Mouse (Mus musculus) gastrocnemius, adult 8-10 months (tissue): Measurements from ENCODE around the gene Brd7. TPM values are rescaled to one million over a fixed set of nuclear protein-coding genes. Genes with fewer than 3 reads are reported as not detected.

Source experiments
- DNase-seq, 2 experiments: peaks; one replicate each; pipeline ENCODE4 v3.0.0; 2022; ENCODE audit warnings: low spot score in 2 of 2
- total RNA-seq, 4 experiments: library from RNA; stranded (reverse); gene quantifications; 2 replicates each; pipeline ENCODE4 v1.2.4; 2022

The Brd7 gene
- total RNA-seq, 4 experiments from 2014 or later, result 59.4 to 67.6 (median 63.1) TPM

- peak in 1 of 2 experiments; percentile 3 for DNase-seq
These were observed 76.3 kb downstream of the Brd7 start for GRCm38 (mm10) chr8:88285469-88286356.

- peak in 1 of 2 experiments; percentile 19 for DNase-seq
These were observed 77.3 kb downstream of the Brd7 start for GRCm38 (mm10) chr8:88284738-88285137.

- no peak for DNase-seq
These were observed 78.5 kb downstream of the Brd7 start for GRCm38 (mm10) chr8:88283243-88284115.

GRCm38 (mm10) chr8:88282684-88283083 is 79.3 kb downstream of the Brd7 start:
- DNase-seq, result peak; percentile 79 to 85

Other genes starting within 250 kb of the Brd7 start
- 10 to 100 TPM; 40.7 to 52.9 (median 44.1) TPM for gene Cnep1r1, start 243.4 kb downstream of the Brd7 start, total RNA-seq
- gene Heatr3, start 224.3 kb downstream of the Brd7 start, total RNA-seq, result 10 to 100 TPM; 30.2 to 41.2 (median 33.5) TPM
- 10 to 100 TPM; 12.1 to 16.0 (median 13.5) TPM for gene Tent4b, start 163.0 kb downstream of the Brd7 start, total RNA-seq
- 1 to 10 TPM; 1.2 to 2.8 (median 1.7) TPM for gene Adcy7, start 89.8 kb downstream of the Brd7 start, total RNA-seq
- gene Nkd1, start 159.2 kb upstream of the Brd7 start, total RNA-seq, result 1 to 10 TPM in 3 of 4 experiments, under 1 TPM in 1; 0.97 to 1.5 (median 1.4) TPM